Mouse (Mus musculus): ENCODE data around the gene Dstn.

DNA sequence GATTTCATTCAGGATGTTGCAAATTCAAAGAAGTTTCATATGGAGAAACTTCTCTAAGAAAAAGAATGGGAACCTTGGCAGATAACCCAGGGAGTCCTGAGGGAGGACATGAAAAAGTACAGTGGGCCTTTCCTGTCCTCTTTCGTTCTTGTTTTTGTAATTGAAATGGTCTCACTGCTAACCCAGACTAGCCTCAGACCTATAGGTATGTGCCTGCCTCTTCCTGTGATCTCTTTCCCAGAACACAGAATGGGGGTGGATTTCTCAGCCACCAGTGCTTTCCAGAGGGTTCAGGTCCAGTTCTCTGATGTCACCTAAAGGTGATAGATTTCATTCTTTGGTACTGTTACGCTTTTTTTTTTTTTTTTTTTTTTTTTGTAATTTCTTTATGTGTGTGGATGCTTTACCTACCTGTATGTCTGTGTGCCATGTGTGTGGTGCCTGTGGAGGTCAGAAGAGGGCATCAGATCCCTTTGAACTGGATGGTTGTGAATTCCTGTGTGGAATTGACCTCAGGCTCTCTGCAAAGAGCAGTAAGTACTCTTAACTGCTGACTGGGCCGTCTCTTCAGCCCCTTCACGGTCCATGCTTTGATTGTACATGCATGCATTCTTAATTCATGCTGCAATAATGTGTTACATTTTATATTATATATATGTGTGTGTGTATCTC is 3.8 kb downstream of the Dstn start:
- TF ChIP-seq EP300 (IDR thresholded peaks at IDR 0.05; ENCODE audit: low read depth): no peak
- TF ChIP-seq CTCF (IDR thresholded peaks at IDR 0.05; ENCODE audit: low read depth): peak; percentile 30
